Mouse (Mus musculus): Measurements from ENCODE around the gene Palm.
A peak's percentile ranks its signal among the peaks of the same experiment; 100 is the strongest.
"Not testable (repeated sequence)": the region's sequence is repeated elsewhere in the genome, so short reads cannot be mapped to it uniquely, and the experiment has no call there.

Palm gene

DNA sequence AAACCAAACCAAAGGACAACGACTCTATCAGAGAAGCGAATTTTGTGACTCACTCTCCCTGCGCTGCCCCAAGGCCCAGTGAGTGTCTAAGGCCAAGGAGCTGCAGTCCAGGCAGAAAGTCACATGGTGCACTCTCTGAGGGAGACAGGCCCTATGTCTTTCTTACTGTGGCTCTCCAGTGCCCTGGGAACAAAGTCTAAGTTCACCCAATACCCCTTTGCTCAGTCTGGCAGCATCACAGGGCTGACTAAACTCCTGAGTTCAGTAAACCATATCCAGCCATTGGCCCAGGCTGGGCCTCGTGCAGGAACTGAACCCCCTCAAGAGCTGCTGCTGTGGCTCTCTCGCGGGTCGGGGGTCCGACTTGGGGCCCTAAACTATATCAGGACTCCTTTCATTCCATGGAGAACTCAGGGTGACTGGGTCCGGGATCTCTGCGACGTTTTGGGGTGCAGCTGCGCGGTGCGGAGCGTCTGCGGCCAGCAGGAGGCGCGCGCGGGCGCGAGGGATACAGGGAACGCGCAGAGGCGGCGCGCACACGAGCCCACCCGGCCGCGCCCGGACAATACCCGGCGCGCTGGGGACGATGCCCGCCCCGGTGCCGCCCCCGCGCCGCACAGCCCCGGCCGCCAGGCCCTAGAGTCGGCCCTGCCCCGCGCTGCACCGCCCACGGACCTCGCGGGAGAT lies at the start of gene Palm:
Palm (plus strand) TSS at position 522 of the 687 bp plus-strand sequence.
- peak; percentile 84 to 87 for DNase-seq (ENCODE audit: low spot score in 2 of 2)

DNA sequence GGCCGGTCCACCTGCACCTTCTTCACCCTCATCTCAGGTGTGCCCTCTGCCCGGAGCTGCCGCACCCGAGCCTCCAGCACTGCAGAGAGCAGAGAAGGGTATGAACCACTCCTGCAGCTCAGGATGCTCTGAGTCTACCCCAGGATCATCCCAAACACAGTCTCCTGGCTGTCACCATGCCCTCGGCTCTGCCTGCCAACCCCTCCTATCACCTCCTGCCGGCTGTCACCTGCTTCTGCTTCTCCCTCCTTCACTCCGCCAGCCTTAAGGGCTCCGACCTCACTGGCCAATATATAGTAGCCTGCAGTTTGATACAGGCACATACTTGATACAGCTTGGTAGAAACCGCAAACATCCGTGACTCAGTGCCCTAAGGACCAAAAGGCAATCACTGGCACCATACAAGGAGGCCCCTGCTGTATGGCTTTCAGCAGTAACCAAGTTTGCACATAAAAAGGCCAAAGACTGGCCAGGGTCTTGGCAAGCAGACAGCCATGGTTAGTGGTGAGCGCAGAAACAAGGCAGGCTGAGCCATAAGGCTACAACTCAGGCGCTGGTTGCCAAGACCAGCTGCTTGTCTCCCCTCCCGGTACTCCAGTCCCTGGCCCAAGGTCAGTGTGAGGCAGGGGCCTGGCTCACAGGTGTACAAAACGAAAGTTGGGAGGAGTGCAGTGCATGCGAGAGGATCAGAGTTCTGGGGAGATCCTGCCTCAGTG lies 49.6 kb upstream of the Palm start:
- no peak for DNase-seq (ENCODE audit: low spot score in 2 of 2)

DNA sequence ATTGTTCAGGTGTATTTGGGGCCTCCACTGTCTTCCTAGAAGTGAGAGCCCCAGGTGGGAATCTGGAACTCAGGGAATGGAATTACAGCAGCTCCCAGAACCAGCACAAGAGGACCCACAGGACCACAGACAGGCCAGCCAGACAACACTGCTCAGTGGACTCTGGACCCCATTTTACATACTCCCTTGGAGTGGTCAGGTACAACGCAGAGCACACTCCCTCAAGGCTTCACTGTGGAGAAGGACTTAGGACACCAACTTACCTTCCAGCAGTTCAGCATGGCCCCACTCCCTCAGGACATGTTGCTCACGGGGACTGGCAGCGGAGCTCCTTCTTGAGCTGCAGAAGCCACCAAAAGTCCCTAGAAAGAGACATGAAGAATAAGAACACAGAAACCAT lies 48.0 kb upstream of the Palm start:
- DNase-seq (ENCODE audit: low spot score in 2 of 2): no peak

DNA sequence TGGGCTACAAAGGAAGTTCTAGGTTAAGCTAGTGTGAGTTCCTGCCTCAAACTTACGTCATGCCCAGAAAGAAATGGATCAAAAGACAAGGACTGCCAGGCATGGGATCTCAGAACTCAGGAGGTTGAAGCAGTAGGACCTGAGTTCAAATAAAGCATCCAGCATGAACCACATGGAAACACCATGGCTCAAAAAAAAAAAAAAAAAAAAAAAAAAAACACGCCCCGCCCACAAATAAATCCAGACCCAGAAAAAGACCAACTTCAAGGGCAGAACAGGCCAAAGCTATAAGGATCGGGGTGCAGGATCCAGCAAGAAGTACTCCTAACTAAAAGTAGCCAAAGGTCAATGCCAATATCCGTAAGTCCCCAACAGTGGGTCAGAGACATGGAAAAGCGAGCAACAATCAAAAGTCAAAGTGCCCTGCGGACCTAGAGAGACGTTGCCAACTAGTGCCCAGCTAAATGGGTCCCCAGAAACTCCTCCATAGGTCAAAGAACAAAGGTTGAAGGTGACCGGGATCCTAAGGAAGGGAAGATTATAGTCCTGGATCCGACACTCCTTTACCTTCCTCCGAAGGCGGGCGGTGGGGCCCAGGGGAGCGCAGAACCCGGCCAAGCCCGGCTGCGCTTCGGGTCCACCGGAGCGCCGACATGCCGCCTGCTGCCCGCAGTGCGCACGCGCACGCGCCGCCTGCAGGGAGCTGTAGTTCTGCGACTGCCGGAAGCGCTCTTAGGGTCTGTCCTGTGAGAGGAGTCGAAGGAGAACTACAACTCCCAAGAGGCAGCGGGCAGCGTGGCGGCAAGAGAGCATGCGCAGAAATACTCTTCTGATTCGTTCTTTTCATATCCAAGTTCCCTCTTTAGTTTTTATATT lies 47.2 kb upstream of the Palm start, which contains the start of gene Polrmt:
Polrmt (minus strand) TSS at position 684 of the 876 bp plus-strand sequence.
- peak; percentile 98 for DNase-seq (ENCODE audit: low spot score in 2 of 2)

DNA sequence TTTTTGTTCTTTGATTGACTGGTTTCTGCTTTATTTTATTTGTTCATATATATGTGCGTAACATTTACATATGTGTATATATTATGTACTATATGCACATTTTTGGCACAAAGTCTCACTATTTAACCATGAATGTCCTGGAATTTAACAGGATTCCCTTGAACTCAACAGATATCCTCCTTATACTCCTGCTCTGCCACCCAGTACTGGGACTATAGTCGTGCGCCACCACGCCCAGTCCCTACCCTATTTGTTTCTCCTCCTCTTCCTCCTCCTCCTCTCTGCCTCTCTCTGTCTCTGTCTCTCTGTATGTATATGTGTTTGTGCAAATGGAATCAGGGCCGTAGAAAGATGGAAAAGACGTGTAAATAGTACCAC lies 46.6 kb upstream of the Palm start:
- no peak for DNase-seq (ENCODE audit: low spot score in 2 of 2)

DNA sequence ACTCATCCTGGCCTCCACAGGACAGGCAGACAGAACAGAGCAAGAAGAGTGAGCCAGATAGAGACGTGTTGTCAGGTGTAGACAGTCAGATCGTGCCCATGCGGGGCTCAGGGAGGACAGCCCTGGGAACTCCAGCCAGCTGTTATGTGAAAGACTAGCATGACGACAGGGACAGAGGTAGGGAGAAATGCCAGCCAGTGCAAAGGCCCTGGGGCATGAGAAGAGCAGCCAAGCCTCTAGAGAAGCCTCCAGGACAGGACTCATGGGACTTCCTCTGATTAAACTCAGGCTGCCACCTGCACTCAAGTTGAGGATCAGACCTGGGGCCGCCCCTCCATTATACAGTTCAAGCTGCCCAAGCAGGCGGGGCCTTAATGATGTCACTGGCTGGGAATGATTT lies 44.9 kb upstream of the Palm start:
- no peak for DNase-seq (ENCODE audit: low spot score in 2 of 2)

DNA sequence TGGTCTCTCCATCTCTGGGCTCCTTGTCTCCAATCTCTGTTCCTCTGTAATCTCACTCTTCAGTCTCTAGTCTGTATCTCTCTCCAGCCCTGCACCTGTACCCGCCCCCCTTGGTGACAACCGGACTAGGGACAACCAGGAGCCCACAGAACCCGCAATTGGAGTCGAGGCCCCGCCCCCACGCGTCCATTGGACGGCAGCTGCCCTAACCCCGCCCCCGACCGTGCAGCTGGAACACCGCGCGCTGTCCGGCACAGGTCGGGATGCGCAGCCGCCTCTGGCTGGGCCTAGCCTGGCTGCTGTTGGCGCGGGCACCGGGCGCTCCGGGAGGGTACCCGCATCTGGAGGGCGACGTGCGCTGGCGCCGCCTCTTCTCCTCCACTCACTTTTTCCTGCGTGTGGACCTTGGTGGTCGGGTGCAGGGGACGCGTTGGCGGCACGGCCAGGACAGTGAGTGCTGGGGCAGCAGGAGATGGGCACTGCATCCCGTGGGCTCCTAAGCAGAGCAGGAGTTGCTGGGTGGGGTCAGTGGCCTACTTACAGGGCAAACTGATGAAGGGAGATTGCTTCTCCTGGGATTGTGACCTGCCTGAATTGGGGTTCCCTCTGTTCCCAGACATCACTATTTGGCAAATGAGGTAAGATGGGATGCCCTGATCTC lies 38.4 kb upstream of the Palm start, which contains the start of gene Fgf22:
Fgf22 (plus strand) TSS at position 221 of the 661 bp plus-strand sequence.
- DNase-seq (ENCODE audit: low spot score in 2 of 2): peak; percentile 78 to 80

DNA sequence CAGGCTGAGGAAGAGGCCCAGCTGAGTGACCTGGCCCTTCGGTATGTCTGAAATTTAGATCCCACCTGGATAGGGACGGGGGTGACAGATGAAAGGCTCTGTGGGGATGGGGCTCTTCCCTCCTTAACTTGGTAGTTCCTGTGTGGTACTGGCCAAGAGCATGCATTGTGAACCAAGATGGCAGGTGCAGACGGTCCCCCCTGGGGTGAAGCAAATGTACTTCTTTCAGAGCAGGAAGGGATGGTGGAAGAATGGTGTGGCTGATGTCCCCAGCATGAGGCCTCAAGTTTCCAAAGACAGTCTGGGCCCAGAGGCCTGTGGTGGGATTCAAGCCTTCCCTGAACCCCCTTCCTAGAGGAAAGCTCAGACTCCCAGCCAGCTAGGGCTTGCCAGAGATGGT lies 37.5 kb upstream of the Palm start:
- no peak for DNase-seq (ENCODE audit: low spot score in 2 of 2)

DNA sequence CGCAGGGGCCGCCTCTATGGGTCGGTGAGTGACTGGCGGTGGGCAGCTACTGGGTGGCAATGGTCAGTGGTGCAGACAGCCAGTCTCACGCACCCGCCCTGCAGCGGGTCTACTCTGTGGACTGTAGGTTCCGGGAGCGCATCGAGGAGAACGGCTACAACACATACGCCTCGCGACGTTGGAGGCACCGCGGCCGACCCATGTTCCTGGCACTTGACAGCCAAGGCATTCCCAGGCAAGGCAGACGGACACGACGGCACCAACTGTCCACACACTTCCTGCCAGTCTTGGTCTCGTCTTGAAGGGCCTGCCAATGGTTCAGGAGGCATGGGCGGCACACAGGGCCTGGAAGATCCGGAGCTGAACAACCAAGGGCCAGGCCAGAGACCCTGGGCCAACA lies 36.7 kb upstream of the Palm start:
- DNase-seq (ENCODE audit: low spot score in 2 of 2): no peak

DNA sequence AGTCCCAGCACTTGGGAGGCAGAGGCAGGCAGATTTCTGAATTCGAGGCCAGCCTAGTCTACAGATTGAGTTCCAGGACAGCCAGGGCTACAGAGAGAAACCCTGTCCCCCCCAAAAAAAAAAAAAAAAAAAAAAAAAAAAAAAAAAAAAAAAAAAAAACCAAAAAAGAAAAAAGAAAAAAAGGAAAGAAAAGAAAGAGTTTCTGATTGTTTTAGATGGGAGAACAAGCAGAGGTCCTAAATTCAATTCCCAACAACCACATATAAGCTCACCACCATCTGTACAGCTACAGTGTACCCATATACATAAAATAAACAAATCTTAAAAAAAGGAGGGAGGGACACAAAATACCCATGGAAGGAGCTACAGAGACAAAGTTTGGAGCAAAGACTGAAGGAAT lies 33.7 kb upstream of the Palm start:
- DNase-seq (ENCODE audit: low spot score in 2 of 2): not testable (repeated sequence)

DNA sequence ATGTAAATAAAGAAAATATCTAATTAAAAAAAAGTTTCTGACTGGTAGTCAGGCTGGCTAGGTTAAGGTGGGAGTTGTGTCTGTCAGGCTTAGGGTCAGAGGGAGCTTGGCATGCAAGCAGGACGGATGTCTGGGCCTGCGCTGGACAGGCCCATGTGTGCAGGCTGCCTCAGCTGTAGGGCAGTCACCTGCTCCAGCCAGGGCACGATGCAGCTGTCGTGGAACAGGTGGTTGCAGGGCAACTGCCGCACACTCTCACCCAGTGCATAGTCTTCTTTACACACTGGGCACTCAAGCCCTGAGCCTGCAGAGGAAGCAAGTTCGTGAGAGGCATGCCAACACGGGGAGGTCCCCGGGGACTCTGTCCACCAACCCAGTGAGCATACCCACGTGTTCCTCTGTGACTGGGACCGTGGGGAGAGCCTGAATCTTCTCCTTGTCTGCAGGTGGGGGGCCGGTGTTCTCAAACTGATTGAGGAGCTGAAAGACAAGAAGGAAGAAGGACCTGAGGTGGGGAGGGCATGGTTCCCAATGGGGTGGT lies 32.7 kb upstream of the Palm start:
- no peak for DNase-seq (ENCODE audit: low spot score in 2 of 2)

DNA sequence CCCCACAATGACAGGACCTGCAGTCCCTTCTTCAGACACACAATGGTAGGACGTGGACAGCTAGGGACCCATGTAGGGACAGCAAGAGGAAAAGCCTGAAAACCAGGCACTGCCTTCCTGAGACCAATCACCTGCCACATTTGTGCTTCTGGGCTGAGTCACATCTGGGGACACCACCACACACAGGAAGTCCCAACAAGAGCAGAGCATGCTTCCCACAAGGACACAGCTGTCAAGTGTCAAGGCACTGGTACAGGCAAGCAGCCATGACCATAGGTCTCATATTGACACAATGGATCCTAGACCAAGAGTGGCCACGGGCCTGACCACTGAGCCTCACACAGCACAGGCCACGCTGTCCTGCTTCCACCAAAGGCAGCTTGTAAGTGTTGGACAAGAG lies 30.5 kb upstream of the Palm start:
- no peak for DNase-seq (ENCODE audit: low spot score in 2 of 2)

DNA sequence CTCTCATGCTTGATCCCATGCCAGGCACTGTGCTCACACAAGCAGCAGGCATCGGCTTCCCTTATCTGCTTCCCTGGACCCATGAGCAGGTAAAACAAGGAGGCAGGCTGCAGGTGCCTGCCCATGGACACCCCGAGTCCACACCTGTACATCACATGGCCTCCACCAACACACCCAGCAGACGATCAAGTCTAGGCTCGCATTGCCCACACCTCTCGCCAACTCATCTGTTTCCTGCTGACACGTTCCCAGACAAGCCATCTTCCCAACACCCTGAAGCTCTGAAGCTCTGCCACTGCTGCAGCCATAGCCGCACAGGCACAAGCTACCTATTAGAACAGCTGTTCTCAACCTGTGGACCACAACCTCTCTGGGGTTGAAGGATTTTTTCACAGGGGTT lies 29.1 kb upstream of the Palm start:
- no peak for DNase-seq (ENCODE audit: low spot score in 2 of 2)

DNA sequence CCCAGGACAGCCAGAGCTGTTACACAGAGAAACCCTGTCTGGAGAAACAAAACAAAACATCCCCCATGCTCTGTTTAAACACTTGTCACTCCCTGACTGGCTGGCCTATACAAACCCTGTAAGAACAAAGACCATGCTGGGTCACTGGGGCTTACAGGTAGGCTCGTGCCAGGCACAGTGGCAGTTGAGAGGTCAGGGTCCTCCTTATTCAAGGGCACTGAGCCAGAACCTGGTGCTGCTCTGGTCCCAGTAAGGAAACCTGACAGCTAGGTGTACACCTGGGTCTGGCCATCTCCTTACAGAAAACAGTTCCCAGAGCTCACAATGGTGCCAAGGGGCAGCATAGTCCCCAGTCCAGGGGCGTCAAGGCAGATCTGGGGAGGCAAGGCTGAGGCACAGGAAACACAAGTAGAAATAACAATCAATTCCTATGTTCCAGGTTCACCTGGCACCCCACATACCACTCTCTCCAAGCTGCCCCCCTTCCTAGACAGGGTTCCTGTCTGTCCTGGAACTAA lies 28.1 kb upstream of the Palm start:
- peak in 1 of 2 experiments; percentile 24 for DNase-seq (ENCODE audit: low spot score in 2 of 2)

DNA sequence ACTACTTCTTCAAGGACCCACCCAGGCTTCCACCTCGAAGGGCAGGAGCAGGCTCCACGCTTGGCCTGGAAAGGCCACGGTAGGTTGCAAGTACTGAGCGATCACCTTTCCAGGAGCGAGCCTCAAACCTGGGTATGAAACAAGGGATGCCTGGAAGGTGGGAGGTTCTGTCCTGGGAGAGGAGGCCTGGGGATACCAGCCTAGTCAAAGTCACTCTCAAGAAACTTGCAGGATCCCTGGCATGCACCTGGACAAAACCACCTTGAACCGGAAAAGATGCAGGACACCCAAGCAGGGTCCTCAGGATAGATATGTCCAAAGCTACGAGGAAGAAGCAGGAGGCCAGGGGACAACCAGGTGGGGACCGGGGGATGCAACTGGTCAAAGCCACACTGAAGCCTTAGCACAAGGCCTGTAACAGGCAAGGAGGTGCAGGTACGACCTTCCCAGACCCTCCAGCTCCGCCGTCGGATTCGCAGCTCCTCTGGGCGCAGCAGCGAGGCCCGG lies 27.3 kb upstream of the Palm start:
- peak in 1 of 2 experiments; percentile 35 for DNase-seq (ENCODE audit: low spot score in 2 of 2)

DNA sequence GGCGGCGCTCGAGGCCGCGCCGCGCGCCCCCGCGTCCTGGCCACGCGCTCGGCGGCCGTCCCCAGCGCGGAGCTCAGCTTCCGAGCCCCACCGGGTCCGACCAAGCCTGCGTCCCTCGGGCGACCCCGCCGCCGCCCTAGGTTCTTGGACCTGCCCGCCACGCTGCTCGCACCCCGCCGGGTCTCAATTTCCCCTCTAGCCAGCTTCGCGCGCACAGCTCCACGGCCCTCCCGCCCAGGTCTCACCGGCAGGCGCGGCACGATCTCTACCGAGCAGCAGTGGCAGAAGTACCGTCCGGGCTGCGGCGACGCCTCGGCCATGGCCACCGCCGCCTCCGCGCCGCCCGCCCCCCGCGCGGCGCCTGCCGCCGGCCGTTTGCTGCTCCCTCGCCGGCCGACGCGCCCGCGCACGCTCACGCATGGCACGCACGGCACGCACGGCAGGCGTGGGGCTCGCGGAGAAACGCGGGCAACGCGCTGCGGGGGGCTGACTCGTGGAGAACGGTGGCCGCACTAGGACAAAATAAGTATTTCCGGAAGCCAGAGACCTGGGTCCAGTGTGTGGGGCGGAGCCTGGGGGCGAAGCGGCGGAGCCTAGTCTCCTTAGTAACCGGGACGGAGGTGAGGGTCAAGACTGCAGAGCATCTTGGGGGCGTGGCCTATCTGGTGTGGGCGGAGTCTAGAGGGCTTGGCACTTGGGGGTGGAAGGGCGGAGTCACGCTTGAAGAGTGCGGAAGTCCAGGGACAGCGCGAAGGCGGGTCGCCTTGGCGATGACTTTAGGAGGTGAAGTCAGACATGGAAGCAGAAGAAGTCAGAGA lies 26.7 kb upstream of the Palm start, which contains the start of gene Rnf126:
Rnf126 (minus strand) TSS at position 445 of the 818 bp plus-strand sequence.
- DNase-seq (ENCODE audit: low spot score in 2 of 2): peak; percentile 98 to 99

DNA sequence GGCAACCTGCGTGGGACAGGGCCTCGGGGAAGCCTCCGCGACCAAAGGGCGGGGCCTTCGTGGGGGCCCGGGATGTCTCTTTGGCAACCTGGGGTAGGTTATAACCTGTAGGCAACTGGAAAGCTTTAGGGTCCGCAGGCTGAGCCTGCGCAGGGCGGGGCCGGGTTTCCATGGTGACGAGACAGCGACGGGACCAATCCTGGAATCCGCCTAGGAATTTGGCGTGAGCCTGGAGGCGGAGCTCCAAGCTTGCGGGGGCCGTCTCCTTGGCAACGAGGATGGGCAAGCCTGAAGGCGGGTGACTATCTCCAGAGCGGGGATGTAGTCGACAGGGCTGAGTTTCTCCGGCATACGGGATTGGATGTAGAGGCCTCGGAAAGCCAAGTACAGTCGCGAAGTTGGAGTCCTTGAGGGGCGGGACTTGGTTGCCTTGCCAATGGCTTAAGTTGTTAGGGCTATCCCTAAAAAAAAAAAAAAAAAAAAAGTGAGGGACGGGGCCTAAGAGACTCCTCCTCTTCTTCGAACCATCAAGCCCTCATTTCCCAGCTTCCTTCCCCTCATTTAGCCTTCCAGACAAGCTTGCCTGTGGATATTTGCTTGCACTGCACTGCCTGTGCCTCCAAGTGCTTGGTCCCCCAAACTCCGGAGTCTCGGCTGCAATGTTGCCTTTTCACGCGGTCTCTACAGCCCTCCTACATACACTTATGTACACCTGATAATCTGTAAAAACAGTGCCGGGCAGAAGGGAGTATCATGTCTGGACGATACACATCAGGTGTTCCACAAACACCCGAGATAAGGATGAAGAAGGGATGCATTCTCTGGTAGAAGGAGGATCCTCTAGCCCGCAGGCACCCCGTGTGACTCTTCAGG lies 25.8 kb upstream of the Palm start:
- peak; percentile 98 to 99 for DNase-seq (ENCODE audit: low spot score in 2 of 2)

DNA sequence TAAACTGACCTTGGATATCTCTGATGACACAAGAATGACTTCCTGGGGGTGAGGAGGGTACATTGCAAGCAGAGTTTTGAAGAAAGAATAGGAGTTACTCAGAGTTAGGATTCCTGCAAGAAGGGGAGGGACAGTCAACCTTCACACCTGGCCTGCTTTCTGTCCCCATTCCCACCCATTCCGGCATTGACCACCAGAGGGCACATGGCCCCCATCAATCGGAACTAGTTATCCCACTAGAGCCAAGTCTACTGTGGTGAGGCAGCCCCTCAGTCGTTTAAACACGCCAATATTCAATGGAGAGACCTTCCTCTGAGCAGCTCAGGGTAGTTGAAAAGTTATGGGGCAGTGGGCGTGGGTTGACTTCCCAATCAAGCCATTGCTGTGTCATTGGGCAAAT lies 25.0 kb upstream of the Palm start:
- peak; percentile 83 to 84 for DNase-seq (ENCODE audit: low spot score in 2 of 2)

DNA sequence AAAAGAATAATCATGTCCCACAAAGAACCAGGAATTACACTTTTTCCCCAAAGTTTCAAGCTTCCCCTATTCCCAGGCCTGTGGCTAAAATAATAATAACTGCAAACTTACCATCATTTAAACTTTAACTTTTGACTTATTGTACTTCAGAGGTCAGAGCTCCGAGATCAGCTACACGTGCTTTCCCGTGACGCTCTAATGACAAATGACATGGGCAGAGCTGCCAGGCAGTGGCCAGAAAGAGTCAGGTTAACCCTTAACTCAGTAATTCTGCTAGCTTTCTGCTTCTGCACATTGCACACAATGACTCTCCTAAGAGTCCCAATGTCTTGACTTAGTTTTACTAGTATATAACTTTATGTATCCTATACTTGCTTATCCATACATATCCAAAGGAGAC lies 24.0 kb upstream of the Palm start:
- no peak for DNase-seq (ENCODE audit: low spot score in 2 of 2)

All from right cerebral cortex, postnatal 10 days (tissue).